Mouse (Mus musculus): ENCODE measurements around the gene Msn. TPM values are rescaled to one million over a fixed set of nuclear protein-coding genes. Genes with fewer than 3 reads are reported as not detected.

The Msn gene
- 127 and 134 TPM in 2 replicates for polyA plus RNA-seq (2011; ENCODE audit: insufficient read depth, insufficient read length, low read depth, missing spikeins)

- H3K9me3 ChIP-seq (replicated peaks; ENCODE audit: control insufficient read depth, insufficient read depth, low read length, poor library complexity, severe bottlenecking) = no peaks in the 10 kb centered on the region
- TF ChIP-seq POLR2A (IDR thresholded peaks at IDR 0.05; ENCODE audit: insufficient read depth, low read length) = no peak
- TF ChIP-seq CTCF (IDR thresholded peaks at IDR 0.05; ENCODE audit: low read depth, low read length) = no peak
- peak within 1 kb of the TSS; percentile 99 for H3K4me3 ChIP-seq (ENCODE audit: low read depth, low read length)
- H3K9ac ChIP-seq (ENCODE audit: low read depth, poor library complexity, severe bottlenecking) = peak within 1 kb of the TSS; percentile 86
- peaks cover 1% of the 10 kb centered on the region for H3K4me1 ChIP-seq (ENCODE audit: control insufficient read depth, insufficient read depth, low read length)
- H3K27ac ChIP-seq (ENCODE audit: insufficient read depth, low read length) = 0 out of 2 replicates have a peak within 1 kb of the TSS, but pooled peaks have one; percentile 38
- H3K27me3 ChIP-seq (ENCODE audit: control insufficient read depth, insufficient read depth, low read length, poor library complexity, severe bottlenecking) = no peaks in the 10 kb centered on the region
- no peaks in the 10 kb centered on the region for H3K36me3 ChIP-seq (ENCODE audit: control insufficient read depth, insufficient read depth, low read length, poor library complexity, severe bottlenecking)
These were observed at the start of gene Msn for GRCm38 (mm10) chrX:96095509-96096499. TSS of gene Msn (plus strand) at chrX:96096042.

- H3K4me1 ChIP-seq (ENCODE audit: control insufficient read depth, insufficient read depth, low read length) = no peaks in the 10 kb centered on the region
- no peaks in the 10 kb centered on the region for H3K36me3 ChIP-seq (ENCODE audit: control insufficient read depth, insufficient read depth, low read length, poor library complexity, severe bottlenecking)
- H3K27me3 ChIP-seq (ENCODE audit: control insufficient read depth, insufficient read depth, low read length, poor library complexity, severe bottlenecking) = no peaks in the 10 kb centered on the region
- TF ChIP-seq POLR2A (IDR thresholded peaks at IDR 0.05; ENCODE audit: insufficient read depth, low read length) = no peak
- no peak overlapping the region for H3K4me3 ChIP-seq (ENCODE audit: low read depth, low read length)
- no peak overlapping the region for H3K27ac ChIP-seq (ENCODE audit: insufficient read depth, low read length)
- no peak overlapping the region for H3K9ac ChIP-seq (ENCODE audit: low read depth, poor library complexity, severe bottlenecking)
- H3K9me3 ChIP-seq (replicated peaks; ENCODE audit: control insufficient read depth, insufficient read depth, low read length, poor library complexity, severe bottlenecking) = no peaks in the 10 kb centered on the region
These were observed 43.0 kb upstream of the Msn start for GRCm38 (mm10) chrX:96052798-96053197.

GRCm38 (mm10) chrX:96077747-96078146, 18.1 kb upstream of the Msn start:
- TF ChIP-seq POLR2A (IDR thresholded peaks at IDR 0.05; ENCODE audit: insufficient read depth, low read length) = no peak
- no peak for TF ChIP-seq EP300 (IDR thresholded peaks at IDR 0.05; ENCODE audit: insufficient read depth, low read depth, low read length)
- no peak for TF ChIP-seq CTCF (IDR thresholded peaks at IDR 0.05; ENCODE audit: low read depth, low read length)
- Histone ChIP-seq H3K9me3 (replicated peaks; ENCODE audit: control insufficient read depth, insufficient read depth, low read length, poor library complexity, severe bottlenecking) (no peaks in the 10 kb centered on the region), H3K36me3 (ENCODE audit: control insufficient read depth, insufficient read depth, low read length, poor library complexity, severe bottlenecking) (no peaks in the 10 kb centered on the region), H3K27me3 (ENCODE audit: control insufficient read depth, insufficient read depth, low read length, poor library complexity, severe bottlenecking) (no peaks in the 10 kb centered on the region), H3K9ac (ENCODE audit: low read depth, poor library complexity, severe bottlenecking) (no peak overlapping the region), H3K27ac (ENCODE audit: insufficient read depth, low read length) (no peak overlapping the region), H3K4me3 (ENCODE audit: low read depth, low read length) (no peak overlapping the region), H3K4me1 (ENCODE audit: control insufficient read depth, insufficient read depth, low read length) (no peaks in the 10 kb centered on the region)

GRCm38 (mm10) chrX:96086259-96086658, 9.6 kb upstream of the Msn start:
- TF ChIP-seq POLR2A (IDR thresholded peaks at IDR 0.05; ENCODE audit: insufficient read depth, low read length) = no peak
- TF ChIP-seq CTCF (IDR thresholded peaks at IDR 0.05; ENCODE audit: low read depth, low read length) = no peak
- Histone ChIP-seq H3K9ac (ENCODE audit: low read depth, poor library complexity, severe bottlenecking) (no peak overlapping the region), H3K27me3 (ENCODE audit: control insufficient read depth, insufficient read depth, low read length, poor library complexity, severe bottlenecking) (no peaks in the 10 kb centered on the region), H3K27ac (ENCODE audit: insufficient read depth, low read length) (no peak overlapping the region), H3K36me3 (ENCODE audit: control insufficient read depth, insufficient read depth, low read length, poor library complexity, severe bottlenecking) (no peaks in the 10 kb centered on the region), H3K4me1 (ENCODE audit: control insufficient read depth, insufficient read depth, low read length) (no peaks in the 10 kb centered on the region), H3K9me3 (replicated peaks; ENCODE audit: control insufficient read depth, insufficient read depth, low read length, poor library complexity, severe bottlenecking) (no peaks in the 10 kb centered on the region), H3K4me3 (ENCODE audit: low read depth, low read length) (no peak overlapping the region)

- Histone ChIP-seq H3K27ac (ENCODE audit: insufficient read depth, low read length) (no peak overlapping the region), H3K36me3 (ENCODE audit: control insufficient read depth, insufficient read depth, low read length, poor library complexity, severe bottlenecking) (no peaks in the 10 kb centered on the region), H3K9me3 (replicated peaks; ENCODE audit: control insufficient read depth, insufficient read depth, low read length, poor library complexity, severe bottlenecking) (no peaks in the 10 kb centered on the region), H3K4me1 (ENCODE audit: control insufficient read depth, insufficient read depth, low read length) (peaks cover 1% of the 10 kb centered on the region), H3K4me3 (ENCODE audit: low read depth, low read length) (peak overlapping the region; percentile 99), H3K27me3 (ENCODE audit: control insufficient read depth, insufficient read depth, low read length, poor library complexity, severe bottlenecking) (no peaks in the 10 kb centered on the region), H3K9ac (ENCODE audit: low read depth, poor library complexity, severe bottlenecking) (peak overlapping the region; percentile 86)
- TF ChIP-seq EP300 (IDR thresholded peaks at IDR 0.05; ENCODE audit: insufficient read depth, low read depth, low read length) (no peak), CTCF (IDR thresholded peaks at IDR 0.05; ENCODE audit: low read depth, low read length) (no peak), POLR2A (IDR thresholded peaks at IDR 0.05; ENCODE audit: insufficient read depth, low read length) (no peak)
These were observed 820 bp downstream of the Msn start for GRCm38 (mm10) chrX:96096513-96097210.

GRCm38 (mm10) chrX:96097491-96097970, 1.7 kb downstream of the Msn start:
- Histone ChIP-seq H3K4me3 (ENCODE audit: low read depth, low read length) (no peak overlapping the region), H3K27me3 (ENCODE audit: control insufficient read depth, insufficient read depth, low read length, poor library complexity, severe bottlenecking) (no peaks in the 10 kb centered on the region), H3K36me3 (ENCODE audit: control insufficient read depth, insufficient read depth, low read length, poor library complexity, severe bottlenecking) (no peaks in the 10 kb centered on the region), H3K4me1 (ENCODE audit: control insufficient read depth, insufficient read depth, low read length) (peaks cover 1% of the 10 kb centered on the region), H3K9me3 (replicated peaks; ENCODE audit: control insufficient read depth, insufficient read depth, low read length, poor library complexity, severe bottlenecking) (no peaks in the 10 kb centered on the region), H3K27ac (ENCODE audit: insufficient read depth, low read length) (no peak overlapping the region), H3K9ac (ENCODE audit: low read depth, poor library complexity, severe bottlenecking) (no peak overlapping the region)
- TF ChIP-seq EP300 (IDR thresholded peaks at IDR 0.05; ENCODE audit: insufficient read depth, low read depth, low read length) (no peak), CTCF (IDR thresholded peaks at IDR 0.05; ENCODE audit: low read depth, low read length) (no peak), POLR2A (IDR thresholded peaks at IDR 0.05; ENCODE audit: insufficient read depth, low read length) (no peak)
